Mouse (Mus musculus) E14TG2a.4 (cell line): ENCODE measurements around the gene Hmgcr.

Source experiments
- H3K27me3 ChIP-seq: 2 replicates; pipeline ENCODE4 v1.6.1; 2014; ENCODE audit warnings: low read length, control low read depth; ENCODE audit not compliant: insufficient read depth
- H3K36me3 ChIP-seq: 2 replicates; pipeline ENCODE4 v1.6.1; 2014; ENCODE audit warnings: low read length, control low read depth; ENCODE audit not compliant: insufficient read depth
- H3K4me1 ChIP-seq: replicated peaks from 2 replicates; pipeline ENCODE4 v1.6.1; 2014; ENCODE audit warnings: low read depth, low read length, control low read depth
- H3K4me3 ChIP-seq: replicated peaks from 2 replicates; pipeline ENCODE4 v1.5.1; 2014; ENCODE audit warnings: mild to moderate bottlenecking, low read length
- H3K9me3 ChIP-seq: 2 replicates; pipeline ENCODE4 v1.6.1; 2014; ENCODE audit warnings: low read length, control low read depth
- CTCF ChIP-seq: conservative IDR thresholded peaks from 2 replicates; pipeline ENCODE4 v1.5.1; 2014; ENCODE audit warnings: low read length
- NANOG ChIP-seq: IDR thresholded peaks from 2 replicates; pipeline ENCODE4 v1.6.1; 2014; ENCODE audit warnings: borderline replicate concordance, low read length, mixed read lengths
- POU5F1 ChIP-seq: IDR thresholded peaks from 2 replicates; pipeline ENCODE4 v1.6.1; 2014; ENCODE audit warnings: low read length, borderline replicate concordance

Hmgcr gene

DNA sequence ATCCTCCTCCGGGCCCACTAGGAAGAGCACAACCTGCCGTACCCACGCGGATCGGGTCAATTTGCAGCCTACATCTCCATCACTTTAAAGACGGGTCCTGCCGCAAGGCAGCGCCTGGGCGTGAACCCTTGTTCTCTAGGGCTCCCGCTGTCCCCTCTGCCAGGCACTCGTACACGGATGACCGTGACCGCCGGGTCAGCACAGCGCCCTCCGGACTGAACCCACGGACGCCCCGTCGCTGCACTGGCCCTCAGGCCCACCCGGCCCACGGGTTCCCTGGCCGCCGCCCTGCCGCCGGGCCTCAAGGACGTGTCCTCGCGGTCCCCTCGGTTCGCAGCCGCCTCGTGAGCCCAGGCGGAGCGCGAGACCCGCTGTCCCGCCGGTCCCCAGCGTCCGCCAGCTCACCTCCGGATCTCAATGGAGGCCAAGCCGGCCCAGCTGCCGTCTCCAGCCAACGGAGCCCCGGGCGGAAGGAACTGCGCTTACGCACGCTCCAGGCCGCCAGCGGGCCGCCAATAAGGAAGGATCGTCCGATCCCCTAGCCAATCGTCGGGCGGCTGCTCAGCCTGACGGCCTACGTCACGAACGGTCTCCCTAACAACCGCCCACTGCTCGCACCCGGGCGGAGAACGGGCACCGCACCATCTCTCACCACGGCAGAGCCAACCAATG, at the start of gene Hmgcr:
Gene Hmgcr (minus strand): TSS at position 531 of the 672 bp plus-strand sequence.
- H3K4me3 ChIP-seq: peak within 1 kb of the TSS; percentile 95
- TF ChIP-seq CTCF (no peak), POU5F1 (no peak), NANOG (no peak)

DNA sequence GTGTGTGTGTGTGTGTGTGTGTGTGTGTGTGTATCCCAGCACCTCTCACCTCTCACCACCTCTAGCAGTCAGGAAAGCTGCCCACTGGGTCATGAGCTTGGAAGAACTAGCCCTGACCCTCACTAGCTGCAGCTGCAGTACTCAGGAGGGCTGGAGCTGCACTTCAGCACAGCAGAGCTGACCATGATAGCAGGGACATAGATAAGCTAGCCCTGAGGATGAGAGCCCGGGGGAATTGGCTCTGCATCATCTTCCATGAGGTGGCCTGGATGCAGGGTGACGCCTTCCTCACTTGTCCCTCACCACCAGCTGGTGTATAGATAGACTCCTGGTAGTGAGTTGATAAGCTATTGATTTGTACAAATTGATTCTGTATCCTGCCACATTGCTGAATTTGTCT, 49.3 kb upstream of the Hmgcr start:
- Histone ChIP-seq H3K4me3 (no peak overlapping the region), H3K27me3 (no peaks in the 10 kb centered on the region), H3K36me3 (no peaks in the 10 kb centered on the region), H3K9me3 (0 out of 2 replicates have a peak, but pooled peaks cover 4% of the 10 kb centered on the region), H3K4me1 (no peaks in the 10 kb centered on the region)
- TF ChIP-seq NANOG (no peak), POU5F1 (no peak)

More for the DNA sequence above, at the start of gene Hmgcr:
- Histone ChIP-seq H3K9me3 (no peaks in the 10 kb centered on the region), H3K36me3 (peaks cover 33% of the 10 kb centered on the region), H3K27me3 (no peaks in the 10 kb centered on the region), H3K4me1 (peaks cover 70% of the 10 kb centered on the region)

DNA sequence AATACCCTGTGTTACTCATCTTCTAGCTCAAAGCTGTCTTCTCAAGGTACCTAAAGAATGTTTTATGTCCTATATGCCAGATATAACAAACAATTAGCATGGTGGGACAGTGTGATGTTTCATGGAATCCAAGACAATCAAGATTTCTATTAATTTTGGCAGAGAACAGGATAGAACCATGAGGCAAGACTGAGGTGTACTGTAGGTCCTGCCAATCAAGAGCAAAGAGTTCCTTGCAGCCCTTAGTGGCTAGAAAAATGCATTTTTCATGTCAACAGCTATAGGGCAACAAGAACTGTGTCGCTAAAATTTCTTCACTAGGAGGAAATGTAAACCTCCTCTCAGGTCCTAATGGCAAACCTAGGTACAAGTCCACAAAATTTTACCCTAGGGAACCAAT, 47.1 kb upstream of the Hmgcr start:
- no peak overlapping the region for H3K4me3 ChIP-seq
- no peak for TF ChIP-seq NANOG
- H3K9me3 ChIP-seq: 0 out of 2 replicates have a peak, but pooled peaks cover 4% of the 10 kb centered on the region
- no peaks in the 10 kb centered on the region for H3K4me1 ChIP-seq
- H3K27me3 ChIP-seq: no peaks in the 10 kb centered on the region
- no peaks in the 10 kb centered on the region for H3K36me3 ChIP-seq

DNA sequence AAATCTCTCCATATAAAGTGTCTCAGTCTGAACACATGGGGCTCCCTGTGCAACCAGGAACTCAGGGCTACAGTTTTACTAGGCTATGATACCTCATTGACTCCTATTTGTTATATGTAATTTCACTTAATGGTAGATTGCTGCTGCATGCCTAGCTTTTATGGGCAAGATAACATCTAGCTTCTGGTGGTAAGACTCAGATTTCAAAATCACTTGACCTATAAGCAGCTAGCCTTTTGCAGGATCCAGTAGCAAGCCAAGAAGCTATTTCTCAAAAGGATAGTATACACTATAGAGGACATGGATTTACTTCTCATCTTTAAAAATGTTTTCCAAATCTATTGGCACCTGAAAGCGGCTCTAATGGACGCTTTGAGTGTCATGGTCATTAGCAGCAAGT, 45.6 kb upstream of the Hmgcr start:
- 0 out of 2 replicates have a peak, but pooled peaks cover 2% of the 10 kb centered on the region for H3K9me3 ChIP-seq
- TF ChIP-seq POU5F1 (no peak), NANOG (no peak), CTCF (no peak)
- no peaks in the 10 kb centered on the region; the same call in 1 of the 2 replicates for H3K27me3 ChIP-seq
- no peak overlapping the region for H3K4me3 ChIP-seq
- no peaks in the 10 kb centered on the region for H3K36me3 ChIP-seq
- no peaks in the 10 kb centered on the region for H3K4me1 ChIP-seq

DNA sequence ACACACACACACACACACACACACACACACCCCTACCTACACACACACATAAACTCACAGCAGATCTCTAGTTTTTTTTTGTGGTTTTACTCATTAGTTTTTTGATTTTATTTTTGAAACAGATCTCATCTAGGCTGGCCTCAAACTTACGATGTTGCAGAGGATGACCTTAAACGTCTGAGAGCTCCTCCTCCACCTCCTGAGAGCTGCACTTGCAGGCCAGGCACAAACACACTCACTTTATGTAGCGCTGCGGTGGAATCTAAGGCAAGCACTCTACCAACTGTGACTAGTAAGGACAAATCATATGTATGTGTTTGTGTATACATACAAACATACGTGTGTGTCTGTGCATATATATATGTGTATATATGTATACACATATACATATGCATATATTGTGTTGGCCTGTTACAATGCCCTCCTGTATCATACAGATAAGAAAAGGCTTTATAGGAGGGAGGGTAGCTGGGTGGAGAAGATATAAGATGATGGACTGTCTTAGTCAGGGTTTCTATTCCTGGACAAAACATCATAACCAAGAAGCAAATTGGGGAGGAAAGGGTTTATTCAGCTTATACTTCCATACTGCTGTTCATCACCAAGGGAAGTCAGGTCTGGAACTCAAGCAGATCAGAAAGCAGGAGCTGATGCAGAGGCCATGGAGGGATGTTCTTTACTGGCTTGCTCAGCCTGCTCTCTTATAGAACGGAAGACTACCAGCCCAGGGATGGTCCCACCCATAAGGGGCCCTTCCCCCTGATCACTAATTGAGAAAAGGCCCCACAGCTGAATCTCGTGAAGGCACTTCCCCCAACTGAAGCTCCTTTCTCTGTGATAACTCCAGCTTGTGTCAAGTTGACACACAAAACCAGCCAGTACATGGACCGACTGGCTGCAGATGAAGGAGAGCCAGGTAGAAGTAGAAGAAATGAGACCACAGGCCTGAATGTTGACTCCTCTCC, 38.8 kb upstream of the Hmgcr start:
- Histone ChIP-seq H3K27me3 (no peaks in the 10 kb centered on the region; the same call in 1 of the 2 replicates), H3K4me3 (no peak overlapping the region), H3K4me1 (no peaks in the 10 kb centered on the region), H3K9me3 (0 out of 2 replicates have a peak, but pooled peaks cover 3% of the 10 kb centered on the region), H3K36me3 (no peaks in the 10 kb centered on the region)
- TF ChIP-seq CTCF: no peak
- no peak for TF ChIP-seq POU5F1
- TF ChIP-seq NANOG: no peak

DNA sequence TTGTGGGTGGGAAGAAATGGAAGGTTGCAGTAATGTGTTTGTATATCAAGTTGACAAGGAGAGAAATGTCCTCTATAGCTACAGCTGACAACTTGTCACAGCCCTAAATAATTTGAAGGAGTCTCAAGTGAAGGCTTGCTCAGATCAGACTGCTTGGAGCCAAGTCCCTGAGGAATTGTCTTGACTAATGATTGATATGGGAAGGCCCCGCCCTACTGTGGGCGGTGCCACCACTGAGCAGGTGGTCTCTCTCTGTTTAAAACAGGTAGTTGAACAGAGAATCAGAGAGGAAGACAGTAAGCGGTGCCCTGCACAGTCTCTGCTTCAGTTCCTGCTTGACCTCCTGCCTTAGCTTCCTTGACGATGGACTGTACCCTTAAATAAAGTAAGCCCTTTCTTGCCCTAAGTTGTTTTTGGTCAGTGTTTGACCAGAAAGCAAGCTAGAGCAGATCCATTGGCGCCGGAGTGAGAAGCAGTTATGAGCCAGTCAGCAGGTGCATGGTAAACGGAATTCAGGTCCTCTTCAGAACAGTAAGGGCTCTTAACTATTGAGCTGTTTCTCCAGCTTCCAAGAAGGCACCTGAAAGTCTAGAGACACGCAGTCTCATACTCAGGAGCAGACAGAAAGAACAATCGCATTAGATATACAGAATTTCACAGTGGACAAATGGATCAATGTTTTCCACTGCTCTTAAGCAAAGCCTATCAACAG, 32.0 kb upstream of the Hmgcr start:
- no peak for TF ChIP-seq POU5F1
- TF ChIP-seq NANOG: no peak
- TF ChIP-seq CTCF: no peak
- no peaks in the 10 kb centered on the region for H3K27me3 ChIP-seq
- H3K4me1 ChIP-seq: peaks cover 38% of the 10 kb centered on the region
- H3K36me3 ChIP-seq: no peaks in the 10 kb centered on the region
- no peak overlapping the region for H3K4me3 ChIP-seq
- H3K9me3 ChIP-seq: no peaks in the 10 kb centered on the region

DNA sequence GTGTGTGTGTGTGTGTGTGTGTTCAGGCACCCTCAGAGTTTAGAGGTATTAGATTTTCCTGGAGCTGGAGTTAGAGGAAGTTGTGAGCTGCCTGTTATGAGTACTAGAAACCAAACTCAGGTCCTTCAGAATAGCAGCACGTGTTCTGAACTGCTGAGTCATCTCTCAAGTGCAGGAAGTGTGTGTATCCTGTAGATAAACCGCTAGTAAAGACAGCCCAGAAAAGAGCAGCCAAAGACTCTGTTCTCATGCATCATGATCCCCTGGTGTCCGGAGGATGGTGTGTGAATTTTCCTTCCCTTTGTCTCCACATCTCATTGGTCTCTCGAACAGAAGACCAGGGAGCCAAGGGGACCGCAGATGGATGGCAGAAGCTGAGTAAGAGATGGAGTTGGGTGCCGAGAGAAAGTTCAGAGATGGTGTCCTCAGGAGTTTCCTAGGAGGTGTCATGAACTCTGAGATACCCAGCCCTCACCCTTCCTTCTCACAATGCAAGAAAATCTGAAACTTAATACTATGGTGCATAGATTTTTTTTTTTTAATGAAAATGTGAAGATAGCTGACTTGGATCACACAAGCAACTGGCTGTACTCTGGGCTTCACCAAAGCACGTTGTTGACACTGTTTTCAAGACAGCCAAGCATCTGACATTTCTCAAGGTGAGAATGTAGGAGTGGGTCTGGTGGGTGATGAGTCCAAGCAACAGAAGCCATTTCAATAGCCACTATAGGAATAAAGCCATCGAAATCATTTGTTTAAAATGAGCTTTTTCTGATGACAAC, 27.3 kb upstream of the Hmgcr start:
- no peaks in the 10 kb centered on the region for H3K9me3 ChIP-seq
- no peak overlapping the region for H3K4me3 ChIP-seq
- H3K36me3 ChIP-seq: no peaks in the 10 kb centered on the region
- peaks cover 55% of the 10 kb centered on the region for H3K4me1 ChIP-seq
- no peaks in the 10 kb centered on the region for H3K27me3 ChIP-seq
- TF ChIP-seq NANOG: no peak
- TF ChIP-seq CTCF: no peak
- no peak for TF ChIP-seq POU5F1
